Mouse (Mus musculus) cortical plate, adult 2 months (tissue): Measurements from ENCODE around the gene Stc2.

Experiments used
- CTCF ChIP-seq: fragments of 200-500 bp; IDR thresholded peaks from 2 replicates; pipeline ENCODE4 v1.5.1; 2011; ENCODE audit warnings: mild to moderate bottlenecking, control low read depth, low read length; ENCODE audit not compliant: insufficient read depth; ENCODE audit errors: extremely low read depth
- POLR2A ChIP-seq: fragments of 200-500 bp; IDR thresholded peaks from 2 replicates; pipeline ENCODE4 v1.6.1; 2011; ENCODE audit warnings: mild to moderate bottlenecking, low read length, control low read depth; ENCODE audit not compliant: insufficient read depth; ENCODE audit errors: extremely low read depth

DNA sequence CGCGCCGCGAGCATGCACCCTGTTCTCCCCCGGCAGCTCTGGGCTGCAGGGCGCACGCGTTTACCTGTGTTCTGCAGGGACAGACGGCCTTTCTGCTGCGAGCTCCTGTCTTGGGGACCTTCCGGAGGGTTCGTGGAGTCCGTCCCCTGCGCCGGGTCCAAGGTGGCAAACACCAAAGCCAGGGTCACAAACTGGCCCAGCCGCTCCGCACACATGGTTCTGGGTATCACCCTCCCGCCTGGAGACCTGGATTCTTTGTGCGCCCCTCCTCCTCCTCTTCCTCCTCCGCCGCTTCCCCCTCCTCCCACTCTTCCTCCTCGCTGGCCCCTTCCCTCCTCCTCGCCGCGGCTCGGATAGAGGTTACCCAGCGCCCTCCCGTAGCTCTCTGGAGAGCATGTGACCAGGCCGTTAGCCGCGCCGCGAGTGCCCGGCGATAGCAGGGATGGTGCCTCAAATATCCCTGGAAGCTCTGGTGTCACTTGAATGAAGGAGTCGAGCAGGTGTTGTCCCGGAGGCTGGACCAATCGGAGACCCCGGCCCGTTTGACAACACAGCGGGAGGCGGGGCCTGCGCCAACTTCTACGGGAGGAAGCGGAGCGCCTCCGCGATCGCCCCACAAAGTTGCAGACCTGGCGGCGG lies at the start of gene Stc2:
- TF ChIP-seq POLR2A (no peak), CTCF (no peak)
